Mouse (Mus musculus): ENCODE measurements around the gene Clec18a.
A peak's percentile ranks its signal among the peaks of the same experiment; 100 is the strongest.
"Not testable (repeated sequence)": the region's sequence is repeated elsewhere in the genome, so short reads cannot be mapped to it uniquely, and the experiment has no call there.

Gene Clec18a

GRCm38 (mm10) chr8:111092326-111092725 lies at the start of gene Clec18a:
Gene Clec18a, minus strand, starts transcription at chr8:111092426.
- DNase-seq (ENCODE audit: inconsistent age in 2 of 2, low spot score in 1 of 2), result not testable (repeated sequence)

DNA sequence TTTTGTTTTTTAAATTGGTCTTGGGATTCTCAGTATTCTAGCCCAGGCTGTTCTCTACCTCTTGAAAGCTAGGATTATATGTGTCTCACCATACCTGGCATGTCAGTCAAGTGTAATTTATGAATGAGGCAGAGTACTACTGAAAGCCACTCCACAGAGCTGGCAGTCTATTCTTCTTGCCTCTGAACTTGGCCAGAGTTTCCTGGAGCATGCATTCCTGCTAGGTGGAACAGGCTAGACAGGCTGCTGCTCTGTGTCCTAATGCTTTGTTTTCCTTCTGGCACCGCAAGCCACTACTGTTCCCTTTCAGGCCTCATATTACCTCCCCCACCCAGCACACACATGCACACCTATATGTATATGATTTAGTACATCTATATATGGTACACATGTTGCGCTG lies 38.5 kb upstream of the Clec18a start:
- DNase-seq (ENCODE audit: inconsistent age in 2 of 2, low spot score in 1 of 2), result no peak

GRCm38 (mm10) chr8:111119481-111119880 lies 27.3 kb upstream of the Clec18a start:
- no peak for DNase-seq (ENCODE audit: inconsistent age in 2 of 2, low spot score in 1 of 2)

GRCm38 (mm10) chr8:111114891-111115290 lies 22.7 kb upstream of the Clec18a start:
- DNase-seq (ENCODE audit: inconsistent age in 2 of 2, low spot score in 1 of 2), result no peak

GRCm38 (mm10) chr8:111094719-111095302 lies 2.6 kb upstream of the Clec18a start:
- DNase-seq (ENCODE audit: inconsistent age in 2 of 2, low spot score in 1 of 2), result not testable (repeated sequence)

- peak; percentile 95 to 98 for DNase-seq (ENCODE audit: inconsistent age in 2 of 2, low spot score in 1 of 2)
These were observed 1.9 kb upstream of the Clec18a start, which contains the start of gene Pdpr for GRCm38 (mm10) chr8:111093865-111094718. Gene Pdpr, plus strand, starts transcription at chr8:111094630.

DNA sequence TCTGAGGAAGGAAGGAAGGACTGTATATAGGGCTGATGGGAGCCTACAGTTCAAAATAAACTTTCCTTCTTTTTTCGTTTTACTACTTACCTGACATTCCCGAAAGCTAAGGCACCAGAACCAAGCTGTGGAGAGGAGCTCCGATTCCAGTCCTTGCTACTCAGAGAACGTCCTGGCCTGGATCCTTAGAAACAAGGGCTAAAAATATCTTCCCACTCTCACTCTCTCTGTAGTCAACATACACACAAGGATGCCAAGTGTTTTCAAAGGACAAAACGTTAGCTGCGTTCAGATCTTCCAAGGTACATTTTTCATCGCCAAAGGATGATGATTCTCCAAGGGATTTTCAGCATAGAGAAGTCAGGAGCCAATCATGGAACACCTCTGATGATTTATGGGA lies 520 bp downstream of the Clec18a start:
- DNase-seq (ENCODE audit: inconsistent age in 2 of 2, low spot score in 1 of 2), result no peak

- DNase-seq (ENCODE audit: inconsistent age in 2 of 2, low spot score in 1 of 2), result peak; percentile 62 to 84
These were observed 2.1 kb downstream of the Clec18a start for GRCm38 (mm10) chr8:111090126-111090525.

DNA sequence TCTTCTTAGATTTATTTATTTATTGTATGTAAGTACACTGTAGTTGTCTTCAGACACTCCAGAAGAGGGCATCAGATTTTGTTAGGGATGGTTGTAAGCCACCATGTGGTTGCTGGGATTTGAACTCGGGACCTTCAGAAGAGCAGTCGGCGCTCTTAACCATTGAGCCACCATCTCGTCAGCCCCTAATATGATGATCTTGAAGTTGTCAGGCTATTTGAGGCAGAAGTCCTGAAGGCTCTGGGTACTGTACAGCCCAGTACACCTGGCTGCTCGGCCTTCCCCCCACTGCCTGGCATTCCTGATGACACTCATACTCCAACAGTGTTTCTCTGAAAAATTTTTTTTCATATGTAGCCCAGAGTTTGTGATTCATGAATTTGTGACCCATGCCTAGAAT lies 8.3 kb downstream of the Clec18a start:
- not testable (repeated sequence) for DNase-seq (ENCODE audit: inconsistent age in 2 of 2, low spot score in 1 of 2)

DNA sequence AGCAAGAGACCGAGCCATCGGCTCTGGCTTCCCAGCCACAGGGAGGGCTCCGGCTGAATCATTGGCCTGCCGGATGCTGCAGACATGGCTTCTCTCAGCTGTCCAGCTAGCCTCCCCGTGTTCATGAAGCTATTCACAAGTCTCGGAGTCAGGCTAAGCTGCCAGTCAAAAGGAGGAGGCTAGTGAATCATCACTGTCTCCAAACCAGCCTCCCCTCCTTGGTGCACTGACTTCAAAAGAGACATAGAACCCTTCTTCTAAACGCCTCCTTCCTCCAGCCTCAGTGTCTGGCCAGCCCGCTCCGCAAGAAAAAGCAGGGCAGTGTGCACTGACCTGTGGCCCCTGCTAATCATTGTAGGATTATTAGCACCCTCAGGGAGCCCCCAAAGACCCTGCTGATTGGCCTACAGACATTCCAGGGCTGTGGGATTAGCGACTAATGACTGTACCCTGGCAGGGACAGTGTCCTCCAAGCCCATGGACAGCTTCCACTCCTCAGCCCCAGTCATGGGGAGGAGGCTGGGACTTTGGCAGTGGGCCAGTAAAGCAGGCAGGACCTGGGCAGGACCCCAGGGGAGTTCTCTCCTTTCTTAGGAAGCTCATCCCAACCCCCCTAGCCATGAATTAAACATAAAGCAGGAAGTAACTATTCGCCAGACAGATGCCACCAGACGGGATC lies 10.5 kb downstream of the Clec18a start:
- DNase-seq (ENCODE audit: inconsistent age in 2 of 2, low spot score in 1 of 2), result no peak

- peak; percentile 41 to 81 for DNase-seq (ENCODE audit: inconsistent age in 2 of 2, low spot score in 1 of 2)
These were observed 12.4 kb downstream of the Clec18a start for GRCm38 (mm10) chr8:111079861-111080271.

DNA sequence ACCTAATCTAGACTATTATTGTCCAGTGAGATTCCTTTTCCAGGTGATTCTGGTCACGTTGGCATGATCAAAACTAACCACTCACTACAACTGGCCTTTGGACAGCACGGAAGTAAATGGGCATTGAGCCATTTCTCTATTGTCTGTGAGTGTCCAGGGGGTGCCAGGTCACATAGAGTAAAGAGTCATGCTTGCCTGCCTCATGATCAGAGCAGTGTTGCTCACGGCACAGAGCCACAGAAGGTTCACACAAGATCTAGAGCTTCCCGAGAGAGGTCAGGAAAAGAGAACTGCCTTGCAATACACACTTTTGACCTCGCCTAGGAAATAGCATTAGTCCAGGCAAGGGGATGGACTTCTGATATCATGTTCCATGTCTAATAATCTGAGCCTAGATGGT lies 12.8 kb downstream of the Clec18a start:
- no peak for DNase-seq (ENCODE audit: inconsistent age in 2 of 2, low spot score in 1 of 2)

DNA sequence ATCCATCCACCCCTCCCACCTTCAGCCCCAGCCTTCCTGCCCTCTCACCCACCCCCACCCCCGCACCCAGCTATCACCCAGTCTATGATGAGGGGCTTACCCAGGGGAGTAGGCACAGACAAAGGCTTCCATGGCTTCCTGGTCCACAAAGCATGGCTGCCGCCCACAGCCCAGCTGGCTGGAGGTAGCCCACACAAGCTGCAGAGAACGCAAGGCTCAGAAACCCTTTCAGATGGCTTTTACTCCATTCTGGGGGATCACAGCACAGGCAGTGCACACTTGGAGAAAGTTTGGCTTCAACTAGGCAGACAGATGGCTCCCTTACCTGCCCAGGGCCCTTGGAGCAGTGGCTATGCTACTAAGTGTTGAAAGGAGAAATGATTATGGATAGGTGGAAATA lies 16.3 kb downstream of the Clec18a start:
- DNase-seq (ENCODE audit: inconsistent age in 2 of 2, low spot score in 1 of 2), result no peak

DNA sequence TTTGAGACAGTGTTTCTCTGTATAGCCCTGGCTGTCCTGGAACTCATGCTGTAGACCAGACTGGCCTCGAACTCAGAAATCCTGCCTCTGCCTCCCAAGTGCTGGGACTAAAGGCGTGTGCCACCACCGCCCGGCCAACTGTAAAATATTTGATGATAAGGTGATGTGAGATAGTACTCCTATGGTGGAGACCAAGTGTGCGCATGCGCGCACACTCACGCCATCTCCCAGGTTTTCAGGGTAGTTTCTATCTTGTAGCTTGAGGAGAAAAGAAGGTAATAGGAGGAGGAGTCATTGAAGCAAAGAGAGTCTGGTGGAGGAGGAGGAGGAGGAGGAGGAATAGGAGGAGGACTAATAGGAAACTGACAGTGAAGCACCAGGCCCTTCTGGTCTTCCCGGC lies 23.6 kb downstream of the Clec18a start:
- DNase-seq (ENCODE audit: inconsistent age in 2 of 2, low spot score in 1 of 2), result not testable (repeated sequence)

DNA sequence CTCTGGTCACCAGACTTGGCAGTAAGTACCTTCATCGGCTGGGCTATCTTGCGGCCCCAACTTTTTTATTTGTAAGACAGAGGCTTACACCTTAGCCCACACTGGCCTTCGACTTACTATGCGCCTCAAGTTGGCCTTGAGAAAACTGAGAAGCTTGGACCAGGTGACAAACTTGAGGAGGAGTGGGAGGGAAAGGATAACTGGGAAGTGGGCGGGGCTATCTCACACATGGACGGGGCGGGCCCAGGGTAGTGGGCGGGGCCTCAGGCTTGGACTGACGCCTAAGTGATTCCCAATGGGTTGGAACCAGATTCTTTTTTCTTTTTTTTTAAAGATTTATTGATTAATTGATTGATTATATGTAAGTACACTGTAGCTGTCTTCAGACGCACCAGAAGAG lies 24.8 kb downstream of the Clec18a start:
- DNase-seq (ENCODE audit: inconsistent age in 2 of 2, low spot score in 1 of 2), result no peak

GRCm38 (mm10) chr8:111066308-111066707 lies 25.9 kb downstream of the Clec18a start:
- no peak for DNase-seq (ENCODE audit: inconsistent age in 2 of 2, low spot score in 1 of 2)

DNA sequence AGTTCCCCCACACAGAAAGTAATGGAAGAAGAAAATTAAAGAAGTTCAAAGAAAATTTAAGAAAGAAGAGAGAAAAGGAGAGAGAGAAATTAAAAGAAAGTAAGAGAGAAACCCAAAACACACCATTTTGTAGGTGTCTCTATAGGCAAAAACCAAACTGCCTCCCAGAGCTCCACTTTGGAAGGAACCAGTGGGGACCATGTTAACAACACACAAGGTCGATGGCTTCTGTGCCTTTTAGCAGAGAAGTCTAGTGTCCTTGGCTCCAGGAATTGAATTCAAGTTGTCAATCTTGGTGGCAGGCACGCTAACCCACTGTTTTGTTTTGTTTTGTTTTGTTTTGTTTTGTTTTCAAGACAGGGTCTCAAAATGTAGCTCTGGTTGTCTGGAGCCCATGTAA lies 29.3 kb downstream of the Clec18a start:
- peak in 1 of 2 experiments; percentile 35 for DNase-seq (ENCODE audit: inconsistent age in 2 of 2, low spot score in 1 of 2)

- peak; percentile 88 to 97 for DNase-seq (ENCODE audit: inconsistent age in 2 of 2, low spot score in 1 of 2)
These were observed 30.0 kb downstream of the Clec18a start for GRCm38 (mm10) chr8:111062072-111062757.

DNA sequence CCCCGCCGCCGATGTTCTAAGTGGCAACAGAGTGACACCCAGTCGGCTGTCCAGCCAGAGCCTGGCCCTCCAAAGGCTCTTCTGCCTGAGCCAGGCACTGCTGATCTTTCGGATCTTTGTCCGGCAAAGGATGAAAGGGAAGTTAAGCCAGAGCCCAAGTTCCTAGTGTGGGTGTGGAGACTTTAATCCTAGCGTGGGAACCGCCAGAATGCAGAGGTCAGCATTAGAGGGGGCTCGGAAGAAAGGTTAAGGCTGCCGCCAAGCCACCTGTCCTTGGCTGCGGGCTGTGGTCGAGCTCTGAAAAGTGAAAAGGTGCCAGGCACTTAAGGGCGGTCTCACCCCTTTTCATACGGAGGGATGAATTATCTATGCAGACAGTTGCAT lies 30.5 kb downstream of the Clec18a start:
- DNase-seq (ENCODE audit: inconsistent age in 2 of 2, low spot score in 1 of 2), result no peak

DNA sequence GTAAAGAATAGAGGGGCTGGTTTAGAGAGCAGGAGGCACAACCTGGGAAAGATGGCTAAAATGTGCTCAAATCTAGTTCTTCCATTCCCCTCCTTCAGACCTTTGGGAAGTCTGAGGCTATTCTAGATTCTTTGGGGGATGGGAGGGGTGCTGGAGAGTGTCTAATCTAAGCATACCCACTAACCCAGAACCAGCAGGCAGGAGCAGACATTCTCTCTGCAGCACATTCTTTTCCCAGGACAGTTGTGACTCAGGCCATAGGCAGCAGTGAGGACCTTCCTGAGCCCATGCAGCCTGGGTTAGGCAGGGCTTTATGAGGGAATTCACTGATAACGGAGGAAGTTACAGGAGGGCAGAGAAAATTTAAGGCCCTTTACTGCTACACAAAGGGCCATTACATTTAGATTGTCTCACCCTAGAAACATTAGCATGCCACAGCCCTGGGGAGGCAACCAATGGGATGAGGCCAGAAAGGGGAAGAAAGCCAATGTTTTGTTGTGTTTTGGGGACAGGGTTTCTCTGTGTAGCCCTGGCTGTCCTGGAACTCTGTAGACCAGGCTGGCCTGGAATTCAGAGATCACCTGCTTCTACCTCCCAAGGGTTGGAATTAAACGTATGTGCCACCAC lies 33.2 kb downstream of the Clec18a start:
- DNase-seq (ENCODE audit: inconsistent age in 2 of 2, low spot score in 1 of 2), result no peak
